In the genomic region with DNA sequence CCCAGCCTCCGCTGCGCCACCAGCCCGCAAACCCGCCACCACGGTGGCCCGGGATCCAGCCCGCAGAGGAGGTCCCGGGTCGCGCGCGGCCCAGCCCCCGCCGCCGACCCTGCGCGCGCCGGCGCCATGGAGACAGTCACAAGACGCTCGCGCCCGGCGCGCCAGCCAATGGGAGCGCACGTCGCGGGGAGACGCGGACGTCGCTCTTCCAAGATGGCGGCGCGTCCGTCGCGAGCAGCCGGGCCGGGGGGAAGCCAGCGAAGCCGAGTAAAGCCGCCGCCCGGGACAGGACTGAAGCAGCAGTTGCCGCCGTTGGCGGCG, we compare ENCODE assay signal across 8 mouse cellular contexts. TPM values are rescaled to one million over a fixed set of nuclear protein-coding genes. Genes with fewer than 3 reads are reported as not detected.
A peak's percentile ranks its signal among the peaks of the same experiment; 100 is the strongest.
DNase-seq lines count a peak whose midpoint lies in the region; ATAC-seq and TF ChIP-seq lines count a peak whose summit lies in the region.

Snx13 (plus strand) TSS at position 188 of the 321 bp plus-strand sequence.

- WGBS in forebrain, embryonic 16.5 days: under 1% methylated on average over 46 of the region's 51 CpGs
- WGBS in lung, embryonic 14.5 days: under 1% methylated on average over 51 of the region's 51 CpGs

- peak; percentile 55 for ATAC-seq in G1E (ENCODE audit: extremely low read depth, insufficient number of reproducible peaks, low FRiP score, poor library complexity, severe bottlenecking)
- ATAC-seq in forebrain, embryonic 16.5 days: peak; percentile 99
- peak; percentile 99 for ATAC-seq in lung, embryonic 14.5 days (ENCODE audit: insufficient read depth)
- ATAC-seq in neutrophil, adult 5-6 weeks (ENCODE audit: extremely low read depth, insufficient number of reproducible peaks, low FRiP score, poor library complexity, severe bottlenecking): peak; percentile 87

- H3K4me3 ChIP-seq in G1E (ENCODE audit: low read depth, low read length): peak within 1 kb of the TSS; percentile 97
- peak within 1 kb of the TSS; percentile 85 for H3K4me3 ChIP-seq in forebrain, embryonic 16.5 days (replicated peaks; ENCODE audit: low read length)
- peak within 1 kb of the TSS; percentile 94 for H3K4me3 ChIP-seq in lung, embryonic 14.5 days (ENCODE audit: low read depth, low read length)

- peak within 1 kb of the TSS; percentile 92 for H3K4me2 ChIP-seq in forebrain, embryonic 16.5 days (ENCODE audit: low read length)
- H3K4me2 ChIP-seq in lung, embryonic 14.5 days: peak within 1 kb of the TSS; percentile 77

- H3K27me3 ChIP-seq in G1E (ENCODE audit: insufficient read depth, low read length): no peaks in the 10 kb centered on the region
- H3K27me3 ChIP-seq in forebrain, embryonic 16.5 days (replicated peaks; ENCODE audit: control insufficient read depth, insufficient read depth, low read length): no peaks in the 10 kb centered on the region
- H3K27me3 ChIP-seq in lung, embryonic 14.5 days (ENCODE audit: insufficient read depth, low read length): no peaks in the 10 kb centered on the region

- H3K9ac ChIP-seq in forebrain, embryonic 16.5 days (replicated peaks; ENCODE audit: low read depth, low read length): peak within 1 kb of the TSS; percentile 94
- H3K9ac ChIP-seq in lung, embryonic 14.5 days: peak within 1 kb of the TSS; percentile 91

- H3K4me1 ChIP-seq in G1E (ENCODE audit: insufficient read depth, low read depth, low read length): peaks cover 22% of the 10 kb centered on the region
- peaks cover 15% of the 10 kb centered on the region for H3K4me1 ChIP-seq in forebrain, embryonic 16.5 days (replicated peaks; ENCODE audit: control insufficient read depth, insufficient read depth, low read length)
- H3K4me1 ChIP-seq in lung, embryonic 14.5 days (ENCODE audit: insufficient read depth): peaks cover 6% of the 10 kb centered on the region; the same call in 1 of the 2 replicates

- intact Hi-C loops in heart, postnatal 36 days (cut with DNase I): loop anchor here (5.0 kb wide), 1 partner anchor 55 kb away; no protein-coding TSS in a partner anchor

- TF ChIP-seq CTCF in G1E (IDR thresholded peaks at IDR 0.05; ENCODE audit: low read depth, low read length): no peak
- no peak for TF ChIP-seq CTCF in lung, embryonic 14.5 days (IDR thresholded peaks at IDR 0.05; ENCODE audit: low read depth)

- peak; percentile 98 for DNase-seq in G1E (ENCODE audit: low spot score)
- peak; percentile 90 for DNase-seq in cerebellum, adult 11-12 months
- DNase-seq in heart, postnatal 36 days: peak; percentile 86 to 91
- peak; percentile 79 to 84 for DNase-seq in layer of hippocampus, adult 8-10 months (ENCODE audit: low spot score in 2 of 2)
- DNase-seq in lung, embryonic 14.5 days: peak; percentile 97
- peak; percentile 80 to 81 for DNase-seq in thymus, adult 18-20 months

- H3K27ac ChIP-seq in forebrain, embryonic 16.5 days (ENCODE audit: low read length): peak within 1 kb of the TSS; percentile 97
- H3K27ac ChIP-seq in lung, embryonic 14.5 days (ENCODE audit: low read depth): peak within 1 kb of the TSS; percentile 96

- H3K36me3 ChIP-seq in G1E (replicated peaks): peaks cover 4% of the 10 kb centered on the region
- no peaks in the 10 kb centered on the region for H3K36me3 ChIP-seq in forebrain, embryonic 16.5 days (ENCODE audit: control insufficient read depth, insufficient read depth)
- no peaks in the 10 kb centered on the region for H3K36me3 ChIP-seq in lung, embryonic 14.5 days (ENCODE audit: insufficient read depth)

- no peaks in the 10 kb centered on the region for H3K9me3 ChIP-seq in G1E (replicated peaks)
- no peaks in the 10 kb centered on the region for H3K9me3 ChIP-seq in forebrain, embryonic 16.5 days (ENCODE audit: control insufficient read depth, low read length)
- H3K9me3 ChIP-seq in lung, embryonic 14.5 days (ENCODE audit: low read depth, low read length): no peaks in the 10 kb centered on the region

RNA-seq across cellular contexts. Expression of gene Snx13, which starts in this region (rescaled TPM):
- total RNA-seq in G1E (2014; fragmentation: Nextera tagmentation) (23.3 and 25.1 TPM in 2 replicates), G1E (2017) (34.2 and 49.8 TPM in 2 replicates)
- polyA plus RNA-seq in G1E (2012): 7.7 and 11.4 TPM in 2 replicates
- polyA plus RNA-seq in forebrain, embryonic 16.5 days (2015; fragmentation: Nextera tagmentation; extraction: Ambion mirVana): 32.1 and 35.6 TPM in 2 replicates
- total RNA-seq in heart, postnatal 36 days (2021): 10 to 100 TPM; 65.7 to 67.8 TPM
- 10 to 100 TPM; 61.0 to 71.9 (median 67.6) TPM for total RNA-seq in layer of hippocampus, adult 8-10 months (2022)
- polyA plus RNA-seq in lung, embryonic 14.5 days (2014; fragmentation: Nextera tagmentation; extraction: Ambion mirVana): 23.4 and 27.6 TPM in 2 replicates
- total RNA-seq in neutrophil, adult 5-6 weeks (2017): 50.0 and 65.9 TPM in 2 replicates

Comparison
In these comparisons a context has a peak if more than half of its experiments do, and no peak if none do; other contexts are left out.
1. Peak in every context shown above with its lines: DNase-seq, ATAC-seq, H3K4me3 ChIP-seq and H3K27ac ChIP-seq.